Mouse (Mus musculus): Measurements from ENCODE around the gene Arhgef28. TPM values are rescaled to one million over a fixed set of nuclear protein-coding genes. Genes with fewer than 3 reads are reported as not detected.

Arhgef28 gene
- polyA plus RNA-seq (2014; fragmentation: Illumina TruSeq; extraction: RNeasy Lipid Tissue Mini Kit (QIAGEN cat#74804); ENCODE audit: low read depth, low replicate concordance): 3.5 TPM

GRCm38 (mm10) chr13:98205771-98206545 lies at the start of gene Arhgef28:
Gene Arhgef28, minus strand, starts transcription at chr13:98206439.

Other genes with a start within 250 kb of the Arhgef28 start
- 6.4 TPM for gene Utp15, start 56.6 kb upstream of the Arhgef28 start, polyA plus RNA-seq (2014; fragmentation: Illumina TruSeq; extraction: RNeasy Lipid Tissue Mini Kit (QIAGEN cat#74804); ENCODE audit: low read depth, low replicate concordance)
- gene Ankra2, start 56.6 kb upstream of the Arhgef28 start, polyA plus RNA-seq (2014; fragmentation: Illumina TruSeq; extraction: RNeasy Lipid Tissue Mini Kit (QIAGEN cat#74804); ENCODE audit: low read depth, low replicate concordance): 23.0 TPM
- not detected for gene Gm21976, start 73.4 kb upstream of the Arhgef28 start, polyA plus RNA-seq (2014; fragmentation: Illumina TruSeq; extraction: RNeasy Lipid Tissue Mini Kit (QIAGEN cat#74804); ENCODE audit: low read depth, low replicate concordance)
- gene Btf3, start 110.6 kb upstream of the Arhgef28 start, polyA plus RNA-seq (2014; fragmentation: Illumina TruSeq; extraction: RNeasy Lipid Tissue Mini Kit (QIAGEN cat#74804); ENCODE audit: low read depth, low replicate concordance): 340 TPM
- gene Foxd1, start 147.8 kb upstream of the Arhgef28 start, polyA plus RNA-seq (2014; fragmentation: Illumina TruSeq; extraction: RNeasy Lipid Tissue Mini Kit (QIAGEN cat#74804); ENCODE audit: low read depth, low replicate concordance): not detected